Mouse (Mus musculus) limb, embryonic 12.5 days (tissue): ENCODE measurements around the gene Strap. TPM values are rescaled to one million over a fixed set of nuclear protein-coding genes. Genes with fewer than 3 reads are reported as not detected.
A peak's percentile ranks its signal among the peaks of the same experiment; 100 is the strongest.

ENCODE experiments used
- ATAC-seq: fragments of 200-750 bp; cut with Nextera tagmentation; 2 replicates; pipeline ENCODE4 v1.8.0; 2017; ENCODE audit warnings: low read depth, moderate TSS enrichment; ENCODE audit not compliant: insufficient number of reproducible peaks, insufficient read depth, low FRiP score, low TSS enrichment
- H3K27ac ChIP-seq: fragments of 300-500 bp; sonication (generic); 2 replicates; pipeline ENCODE4 v1.5.1; 2016; ENCODE audit warnings: mild to moderate bottlenecking, moderate library complexity
- H3K27me3 ChIP-seq: fragments of 300-500 bp; sonication (generic); 2 replicates; pipeline ENCODE4 v1.6.1; 2016; ENCODE audit warnings: mild to moderate bottlenecking, moderate library complexity
- H3K36me3 ChIP-seq: fragments of 300-500 bp; sonication (generic); 2 replicates; pipeline ENCODE4 v1.6.1; 2016; ENCODE audit warnings: mild to moderate bottlenecking, moderate library complexity
- H3K4me1 ChIP-seq: fragments of 300-500 bp; sonication (generic); replicated peaks from 2 replicates; pipeline ENCODE4 v1.6.1; 2016
- H3K4me2 ChIP-seq: fragments of 300-500 bp; sonication (generic); 2 replicates; pipeline ENCODE4 v1.6.1; 2016; ENCODE audit warnings: mild to moderate bottlenecking, moderate library complexity
- H3K4me3 ChIP-seq: fragments of 300-500 bp; sonication (generic); replicated peaks from 2 replicates; pipeline ENCODE4 v1.5.1; 2016; ENCODE audit warnings: mild to moderate bottlenecking
- H3K9ac ChIP-seq: fragments of 300-500 bp; sonication (generic); replicated peaks from 2 replicates; pipeline ENCODE4 v1.6.1; 2016; ENCODE audit warnings: mild to moderate bottlenecking, moderate library complexity
- H3K9me3 ChIP-seq: fragments of 300-500 bp; sonication (generic); 2 replicates; pipeline ENCODE4 v1.6.1; 2016; ENCODE audit warnings: mild to moderate bottlenecking, moderate library complexity
- WGBS: fragments of 180-500 bp; shearing (Covaris S2); methylation state at CpG from one replicate; pipeline ENCODE4 v1.1.7; 2016; 5-methylcytosine and 5-hydroxymethylcytosine counted together
- polyA plus RNA-seq: library from polyadenylated mRNA; unstranded; fragments of >200 nt; fragmentation: Nextera tagmentation; extraction: Ambion mirVana; gene quantifications from 2 replicates; pipeline ENCODE4 v1.2.1, GENCODE M21; 2016

Strap gene
- polyA plus RNA-seq, 1 experiment from 2014 or later = 204 TPM

DNA sequence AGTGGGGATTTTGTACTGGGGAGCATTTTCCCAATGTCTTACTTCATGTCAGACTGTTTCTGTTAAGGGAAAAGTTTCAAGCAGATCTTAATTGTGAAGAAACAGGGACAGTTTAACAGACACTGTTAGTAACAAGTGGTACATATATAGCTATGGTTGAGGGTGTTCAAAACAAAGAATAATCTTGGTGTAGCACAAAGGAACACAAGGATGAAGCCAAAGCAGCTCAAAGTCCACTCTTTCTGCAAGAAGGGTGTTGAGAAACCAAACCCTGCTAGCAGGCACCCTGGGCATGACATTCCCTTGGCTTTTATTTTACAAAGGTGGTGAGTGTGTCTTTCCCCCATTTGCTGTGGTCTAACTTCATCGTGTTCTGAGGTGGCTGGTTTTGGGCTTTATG is 23.0 kb downstream of the Strap start:
- H3K4me3 ChIP-seq = no peak overlapping the region
- no peaks in the 10 kb centered on the region for H3K9me3 ChIP-seq
- H3K36me3 ChIP-seq = peaks cover 6% of the 10 kb centered on the region; the same call in 1 of the 2 replicates
- H3K27me3 ChIP-seq = no peaks in the 10 kb centered on the region
- ATAC-seq = no peak
- no peak overlapping the region for H3K4me2 ChIP-seq
- peaks cover 10% of the 10 kb centered on the region for H3K4me1 ChIP-seq
- H3K27ac ChIP-seq = no peak overlapping the region
- no peak overlapping the region for H3K9ac ChIP-seq
- WGBS = 91% methylated on average over 1 of the region's 1 CpGs

DNA sequence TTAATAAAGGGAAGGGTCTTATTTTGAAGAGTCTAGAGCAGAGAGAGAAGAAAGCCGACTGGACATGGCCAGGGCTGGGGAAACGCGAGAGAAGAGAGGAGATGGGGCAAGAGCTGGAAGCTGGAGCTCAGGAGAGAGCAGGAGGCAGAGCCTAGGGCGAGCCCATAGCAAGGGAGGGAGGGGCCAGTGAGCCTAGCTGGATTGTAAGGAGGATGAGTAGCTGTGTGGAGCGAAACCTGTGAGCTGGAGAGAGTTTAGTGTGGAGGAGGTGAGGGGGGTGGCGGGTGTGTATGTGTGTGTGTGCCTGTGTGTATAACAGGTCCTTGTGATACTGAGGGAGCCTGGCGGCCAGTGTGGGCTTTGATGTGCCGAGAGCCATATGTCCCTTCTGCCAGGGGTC is 24.8 kb downstream of the Strap start:
- peak; percentile 22; the same call in 1 of the 2 replicates for ATAC-seq
- WGBS = 19% methylated on average over 8 of the region's 8 CpGs
- no peak overlapping the region for H3K4me2 ChIP-seq
- H3K9me3 ChIP-seq = no peaks in the 10 kb centered on the region
- H3K27ac ChIP-seq = no peak overlapping the region
- H3K9ac ChIP-seq = no peak overlapping the region
- H3K27me3 ChIP-seq = no peaks in the 10 kb centered on the region
- H3K4me3 ChIP-seq = no peak overlapping the region
- peaks cover 15% of the 10 kb centered on the region for H3K4me1 ChIP-seq
- H3K36me3 ChIP-seq = no peaks in the 10 kb centered on the region

DNA sequence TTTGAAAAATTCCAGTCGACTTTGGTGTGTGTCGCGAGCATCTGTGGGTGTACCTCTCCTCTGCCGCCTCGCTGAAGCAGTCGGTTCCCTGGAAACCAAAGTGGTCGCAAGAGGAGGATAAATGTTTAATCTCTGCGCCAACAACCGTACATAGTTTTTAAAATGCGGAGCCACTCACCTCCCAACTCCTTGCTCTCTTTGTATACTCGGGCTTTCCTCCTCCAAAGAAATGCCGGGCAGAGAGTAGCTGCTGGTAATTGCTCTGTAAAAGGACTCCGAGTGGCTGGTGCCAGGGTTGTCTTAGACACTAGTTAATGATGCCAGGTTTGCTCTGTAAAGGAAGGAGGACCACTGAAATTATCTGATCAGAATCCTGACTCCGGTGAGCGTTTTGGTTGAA is 26.1 kb downstream of the Strap start:
- Histone ChIP-seq H3K4me1 (peaks cover 21% of the 10 kb centered on the region), H3K27ac (no peak overlapping the region), H3K36me3 (no peaks in the 10 kb centered on the region), H3K4me2 (no peak overlapping the region), H3K27me3 (no peaks in the 10 kb centered on the region), H3K9ac (no peak overlapping the region), H3K4me3 (no peak overlapping the region), H3K9me3 (no peaks in the 10 kb centered on the region)
- ATAC-seq = no peak
- WGBS = 84% methylated on average over 15 of the region's 15 CpGs

DNA sequence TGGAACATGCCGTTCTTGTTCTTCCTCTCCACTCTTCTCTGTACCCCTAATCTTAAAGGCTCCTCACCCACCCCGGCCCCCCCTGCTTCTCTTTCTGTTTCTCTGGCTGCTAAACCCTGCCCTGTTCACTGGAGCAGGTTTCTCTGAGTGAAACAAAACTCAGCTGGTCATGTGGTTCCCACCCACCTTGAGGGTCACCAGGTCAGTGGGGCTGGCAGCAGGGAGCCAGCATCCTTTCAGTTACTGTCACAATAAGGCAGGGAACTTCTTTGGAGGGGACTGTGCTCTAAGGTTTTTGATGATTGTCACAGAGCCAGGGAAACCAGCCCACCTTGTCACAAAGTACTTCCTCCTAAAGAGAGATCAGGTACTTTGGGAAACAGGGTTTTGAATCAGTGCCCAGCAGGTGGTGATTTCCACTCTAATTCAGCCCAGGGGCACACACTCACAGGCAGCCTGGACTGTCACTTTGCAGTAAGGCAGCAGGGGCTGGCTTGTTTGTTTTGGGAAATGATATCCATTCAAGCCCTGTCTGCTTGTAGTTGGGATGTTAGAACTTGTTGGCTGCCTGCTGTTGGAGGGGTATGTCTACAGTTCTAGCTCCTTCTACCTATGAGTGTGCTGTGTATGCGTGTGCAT is 29.8 kb downstream of the Strap start:
- H3K4me1 ChIP-seq = peaks cover 14% of the 10 kb centered on the region
- no peak overlapping the region for H3K4me3 ChIP-seq
- no peaks in the 10 kb centered on the region for H3K27me3 ChIP-seq
- H3K27ac ChIP-seq = no peak overlapping the region
- no peak for ATAC-seq
- no peaks in the 10 kb centered on the region for H3K9me3 ChIP-seq
- no peak overlapping the region for H3K9ac ChIP-seq
- 58% methylated on average over 3 of the region's 3 CpGs for WGBS
- no peak overlapping the region for H3K4me2 ChIP-seq
- no peaks in the 10 kb centered on the region for H3K36me3 ChIP-seq

DNA sequence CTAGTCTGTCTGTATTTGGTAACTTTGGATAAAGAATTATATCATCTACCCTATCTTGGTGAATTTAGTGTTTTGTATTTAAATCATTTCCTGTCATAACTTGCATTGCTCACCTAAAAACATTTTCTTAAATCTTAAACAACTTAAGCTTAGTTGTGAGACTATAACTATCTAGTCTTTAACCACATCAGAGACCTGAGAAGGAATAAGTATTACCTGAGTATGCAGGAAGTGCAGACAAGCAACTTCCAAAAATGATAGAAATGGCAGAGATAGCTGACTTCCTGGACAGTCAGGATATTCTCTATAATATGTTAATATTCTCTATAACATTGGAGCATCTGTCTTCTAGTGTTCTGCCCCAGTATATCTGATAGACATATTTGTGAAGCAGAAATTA is 31.3 kb downstream of the Strap start:
- Histone ChIP-seq H3K9me3 (no peaks in the 10 kb centered on the region), H3K36me3 (no peaks in the 10 kb centered on the region), H3K9ac (no peak overlapping the region), H3K4me1 (peaks cover 11% of the 10 kb centered on the region), H3K27ac (no peak overlapping the region), H3K27me3 (no peaks in the 10 kb centered on the region), H3K4me3 (no peak overlapping the region), H3K4me2 (no peak overlapping the region)
- no peak for ATAC-seq

DNA sequence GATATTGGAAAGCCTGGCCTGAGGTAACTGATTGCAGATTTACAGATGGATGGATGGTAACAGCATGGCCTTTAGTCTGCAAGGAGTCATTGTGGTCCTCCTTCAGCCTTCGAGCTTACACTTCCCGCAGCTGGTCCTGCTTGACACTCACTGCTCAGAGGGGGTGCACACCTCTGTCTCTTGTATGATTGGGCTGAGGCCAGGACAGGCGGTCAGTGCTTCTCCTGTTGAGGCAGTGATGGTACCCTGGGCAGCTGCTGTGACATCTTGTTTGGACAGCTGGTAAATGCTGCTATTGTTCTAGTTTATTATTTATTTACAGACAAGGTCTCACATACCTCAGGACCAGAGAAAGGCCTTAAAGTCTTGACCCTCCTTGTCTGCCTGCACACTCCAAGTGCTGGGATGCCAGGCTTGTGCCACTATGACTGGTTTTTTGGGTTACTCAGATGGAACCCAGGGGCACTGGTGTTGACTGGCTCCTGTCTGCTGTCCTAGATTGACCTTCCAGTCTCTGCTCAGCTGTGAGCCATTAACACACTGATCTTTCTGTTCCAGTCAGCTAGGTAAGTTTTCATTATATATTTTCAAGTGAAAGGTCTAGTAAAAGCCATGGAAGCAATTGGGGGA is 36.9 kb downstream of the Strap start:
- Histone ChIP-seq H3K4me2 (no peak overlapping the region), H3K36me3 (no peaks in the 10 kb centered on the region), H3K9ac (no peak overlapping the region), H3K27me3 (no peaks in the 10 kb centered on the region), H3K4me1 (no peaks in the 10 kb centered on the region), H3K4me3 (no peak overlapping the region), H3K27ac (no peak overlapping the region), H3K9me3 (no peaks in the 10 kb centered on the region)
- 81% methylated on average over 3 of the region's 3 CpGs for WGBS
- no peak for ATAC-seq

DNA sequence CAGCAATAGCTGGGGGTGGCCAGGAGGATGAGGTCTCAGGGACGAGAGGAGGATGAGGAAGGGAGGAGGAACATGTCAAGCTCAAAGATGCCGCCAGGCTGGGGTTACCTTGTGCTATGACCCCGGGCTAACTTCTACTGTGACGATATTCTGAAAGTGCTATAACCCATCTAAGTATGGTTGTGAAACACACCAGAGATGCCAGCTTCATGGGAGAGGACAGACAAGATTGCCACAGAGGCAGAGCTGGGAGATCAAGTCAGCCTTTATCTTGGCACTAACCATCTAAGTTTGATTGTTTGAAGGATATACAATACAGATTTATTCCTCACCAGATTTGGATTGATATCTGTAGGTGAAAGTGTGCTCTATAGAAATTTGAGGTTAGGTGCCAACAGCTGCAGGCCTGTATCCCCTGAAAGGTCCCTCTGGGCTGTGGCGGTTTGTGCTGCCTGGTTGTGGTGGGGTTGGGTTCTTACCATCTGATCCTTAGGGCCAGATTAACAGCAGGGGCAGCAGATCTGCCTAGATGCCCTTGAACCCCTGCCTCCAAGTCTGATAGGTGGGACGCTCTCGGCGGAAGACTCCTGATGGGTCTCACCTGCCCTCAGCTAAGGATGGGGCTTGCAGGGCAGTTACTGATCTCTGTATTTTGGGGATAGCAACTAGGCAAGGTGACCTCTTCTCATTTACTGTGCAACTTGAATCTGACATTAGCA is 38.2 kb downstream of the Strap start:
- no peak overlapping the region for H3K4me3 ChIP-seq
- no peaks in the 10 kb centered on the region for H3K4me1 ChIP-seq
- H3K36me3 ChIP-seq = no peaks in the 10 kb centered on the region
- no peaks in the 10 kb centered on the region for H3K9me3 ChIP-seq
- 93% methylated on average over 8 of the region's 8 CpGs for WGBS
- H3K4me2 ChIP-seq = no peak overlapping the region
- no peak for ATAC-seq
- H3K27ac ChIP-seq = no peak overlapping the region
- no peaks in the 10 kb centered on the region for H3K27me3 ChIP-seq
- no peak overlapping the region for H3K9ac ChIP-seq

DNA sequence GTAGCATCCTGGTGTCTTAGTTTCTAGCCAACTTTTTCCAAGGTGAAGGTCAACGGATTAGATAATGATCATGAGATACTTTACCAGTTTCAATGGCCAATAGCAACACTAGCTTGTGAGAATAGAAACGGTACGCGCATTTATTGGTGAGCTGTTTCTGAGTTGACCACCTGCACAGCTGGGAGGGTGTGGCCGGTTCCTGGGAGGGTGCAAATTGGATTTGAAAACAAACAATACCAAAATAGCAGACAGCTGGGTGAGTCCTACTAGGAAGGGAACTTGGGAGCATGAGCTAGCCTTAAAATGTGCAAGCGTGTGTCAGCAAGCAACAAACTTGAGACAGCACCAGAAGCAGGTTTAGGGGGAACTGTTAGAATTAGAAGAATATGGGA is 38.8 kb downstream of the Strap start:
- 88% methylated on average over 6 of the region's 6 CpGs for WGBS
- no peak overlapping the region for H3K4me2 ChIP-seq
- no peaks in the 10 kb centered on the region for H3K36me3 ChIP-seq

DNA sequence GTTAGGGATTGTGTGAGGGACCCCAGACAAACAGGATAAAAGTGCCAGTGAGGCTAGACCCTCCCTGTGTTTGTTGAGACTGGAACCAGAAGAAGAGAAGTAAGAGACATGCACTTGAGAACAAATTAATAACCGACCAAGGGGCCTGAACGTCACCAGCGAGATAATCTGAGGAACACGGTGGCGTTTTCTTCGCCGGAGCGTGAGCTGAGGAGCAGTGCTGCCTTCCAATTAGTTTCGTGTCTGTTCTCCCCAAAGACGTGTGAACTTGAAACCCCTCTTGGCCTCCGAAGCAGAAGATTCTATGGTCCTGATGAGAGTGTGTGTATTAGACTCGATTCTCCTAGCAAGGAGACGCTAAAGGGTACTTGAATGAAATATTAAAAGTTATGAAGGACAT is 39.3 kb downstream of the Strap start:
- H3K4me2 ChIP-seq = no peak overlapping the region
- ATAC-seq = no peak
- H3K9ac ChIP-seq = no peak overlapping the region
- no peaks in the 10 kb centered on the region for H3K4me1 ChIP-seq
- no peaks in the 10 kb centered on the region for H3K27me3 ChIP-seq
- H3K9me3 ChIP-seq = no peaks in the 10 kb centered on the region
- H3K27ac ChIP-seq = no peak overlapping the region
- 87% methylated on average over 13 of the region's 13 CpGs for WGBS
- no peak overlapping the region for H3K4me3 ChIP-seq
- H3K36me3 ChIP-seq = no peaks in the 10 kb centered on the region

More for the DNA sequence above, 38.8 kb downstream of the Strap start:
- Histone ChIP-seq H3K9me3 (no peaks in the 10 kb centered on the region), H3K27ac (no peak overlapping the region), H3K4me1 (no peaks in the 10 kb centered on the region), H3K9ac (no peak overlapping the region), H3K4me3 (no peak overlapping the region), H3K27me3 (no peaks in the 10 kb centered on the region)
- no peak for ATAC-seq

DNA sequence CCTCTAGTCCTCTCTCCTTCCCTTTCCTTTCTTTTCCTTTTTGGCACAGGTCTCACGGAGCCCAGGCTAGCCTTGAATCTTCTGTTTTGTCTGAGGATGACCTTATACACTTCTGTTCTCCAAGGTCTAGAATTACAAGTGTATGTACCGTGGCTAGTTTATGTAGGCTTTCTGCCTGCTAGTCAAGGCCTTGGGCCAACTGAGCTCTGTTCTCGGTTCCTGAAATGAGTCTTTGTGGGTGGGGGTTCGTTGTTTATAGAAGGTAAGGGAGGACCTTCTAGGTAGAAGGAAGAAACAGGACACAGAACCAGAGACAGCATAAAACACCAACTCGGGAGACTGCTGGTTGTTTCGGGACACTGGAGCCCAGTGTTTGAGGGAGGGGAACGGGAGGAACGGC is 40.3 kb downstream of the Strap start:
- Histone ChIP-seq H3K4me3 (no peak overlapping the region), H3K27me3 (no peaks in the 10 kb centered on the region), H3K9me3 (no peaks in the 10 kb centered on the region), H3K4me1 (no peaks in the 10 kb centered on the region), H3K4me2 (no peak overlapping the region), H3K9ac (no peak overlapping the region), H3K36me3 (no peaks in the 10 kb centered on the region; the same call in 1 of the 2 replicates), H3K27ac (no peak overlapping the region)
- 87% methylated on average over 8 of the region's 8 CpGs for WGBS
- ATAC-seq = no peak

DNA sequence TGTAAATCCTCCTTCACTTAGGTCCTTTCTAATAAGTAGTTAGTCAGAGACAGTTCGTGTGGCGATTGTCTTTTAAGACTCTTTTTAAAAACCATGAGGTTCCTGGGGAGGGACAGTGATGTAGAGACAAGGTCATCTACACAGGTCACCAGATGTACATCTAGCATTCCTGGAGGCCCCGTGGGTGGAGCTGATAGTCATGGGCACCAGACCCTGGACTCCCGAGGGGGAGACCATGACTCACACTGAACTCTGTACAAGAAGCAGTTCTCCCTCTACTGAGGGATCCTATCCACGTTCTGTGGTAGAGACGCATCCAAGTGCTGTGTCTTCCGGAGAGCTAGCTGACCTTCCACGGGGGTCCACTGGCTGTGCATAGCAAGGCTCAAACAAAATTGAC is 42.1 kb downstream of the Strap start:
- H3K27me3 ChIP-seq = no peaks in the 10 kb centered on the region
- no peak overlapping the region for H3K27ac ChIP-seq
- no peaks in the 10 kb centered on the region; the same call in 1 of the 2 replicates for H3K36me3 ChIP-seq
- no peaks in the 10 kb centered on the region for H3K9me3 ChIP-seq
- no peak overlapping the region for H3K4me3 ChIP-seq
- no peak overlapping the region for H3K9ac ChIP-seq
- WGBS = 76% methylated on average over 8 of the region's 8 CpGs
- ATAC-seq = no peak
- H3K4me1 ChIP-seq = no peaks in the 10 kb centered on the region
- no peak overlapping the region for H3K4me2 ChIP-seq
